Mouse (Mus musculus) adrenal gland, adult (tissue): ENCODE measurements around the gene Jpt2.
A peak's percentile ranks its signal among the peaks of the same experiment; 100 is the strongest.

Experiments used
- DNase-seq, 2 experiments: peaks; one replicate each; pipeline ENCODE4 v3.0.0; 2022 to 2023; ENCODE audit warnings: low spot score in 1 of 2; ENCODE audit not compliant: inconsistent age in 2 of 2

The Jpt2 gene

DNA sequence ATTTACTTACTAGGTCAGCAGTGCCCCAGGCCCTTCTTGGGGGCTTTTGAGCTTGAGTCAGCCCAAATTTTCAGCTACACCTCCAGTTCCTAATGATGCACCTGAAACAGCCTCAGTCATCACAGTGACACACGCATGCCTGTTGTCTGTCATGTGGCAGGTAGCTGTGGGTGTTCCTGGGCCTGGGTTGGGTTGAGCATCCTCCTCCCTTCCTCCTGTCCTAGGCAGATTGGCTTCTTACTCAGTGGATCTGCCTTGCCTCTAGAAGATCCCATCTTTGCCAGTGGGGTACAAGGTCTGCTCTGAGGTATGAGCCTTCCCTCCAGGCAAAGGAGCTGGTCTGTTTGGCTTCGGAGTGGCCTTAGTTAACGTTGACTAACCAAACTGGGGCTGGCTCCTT is 71.6 kb downstream of the Jpt2 start:
- DNase-seq: peak in 1 of 2 experiments; percentile 44
